Mouse (Mus musculus) heart, embryonic 11.5 days (tissue): ENCODE results near the gene H2afv. TPM values are rescaled to one million over a fixed set of nuclear protein-coding genes. Genes with fewer than 3 reads are reported as not detected.
A peak's percentile ranks its signal among the peaks of the same experiment; 100 is the strongest.
"Not testable (repeated sequence)": the region's sequence is repeated elsewhere in the genome, so short reads cannot be mapped to it uniquely, and the experiment has no call there.

Experiments used
- ATAC-seq: fragments of 200-750 bp; cut with Nextera tagmentation; replicated peaks from 2 replicates; pipeline ENCODE4 v1.8.0; 2017; ENCODE audit warnings: moderate library complexity; ENCODE audit not compliant: insufficient number of reproducible peaks, low FRiP score, low TSS enrichment
- H3K27ac ChIP-seq: fragments of 300-500 bp; sonication (generic); 2 replicates; pipeline ENCODE4 v1.5.1; 2014; ENCODE audit warnings: mild to moderate bottlenecking, low read depth, low read length
- H3K27me3 ChIP-seq: fragments of 300-500 bp; sonication (generic); 2 replicates; pipeline ENCODE4 v1.6.1; 2014; ENCODE audit warnings: mild to moderate bottlenecking, low read length, mixed read lengths; ENCODE audit not compliant: control insufficient read depth, insufficient read depth
- H3K36me3 ChIP-seq: fragments of 300-500 bp; sonication (generic); 2 replicates; pipeline ENCODE4 v1.6.1; 2014; ENCODE audit warnings: mild to moderate bottlenecking, low read length, moderate library complexity, mixed read lengths; ENCODE audit not compliant: control insufficient read depth, insufficient read depth
- H3K4me1 ChIP-seq: fragments of 300-500 bp; sonication (generic); 2 replicates; pipeline ENCODE4 v1.6.1; 2014; ENCODE audit warnings: low read length; ENCODE audit not compliant: control insufficient read depth, insufficient read depth
- H3K4me2 ChIP-seq: fragments of 300-500 bp; sonication (generic); 2 replicates; pipeline ENCODE4 v1.6.1; 2014; ENCODE audit warnings: mild to moderate bottlenecking, moderate library complexity
- H3K4me3 ChIP-seq: fragments of 300-500 bp; sonication (generic); 2 replicates; pipeline ENCODE4 v1.5.1; 2014; ENCODE audit warnings: low read depth, low read length
- H3K9ac ChIP-seq: fragments of 300-500 bp; sonication (generic); 2 replicates; pipeline ENCODE4 v1.6.1; 2014; ENCODE audit warnings: mild to moderate bottlenecking, low read depth, low read length, moderate library complexity
- H3K9me3 ChIP-seq: fragments of 300-500 bp; sonication (generic); replicated peaks from 2 replicates; pipeline ENCODE4 v1.6.1; 2016; ENCODE audit warnings: low read length; ENCODE audit not compliant: control insufficient read depth
- WGBS: fragments of 180-500 bp; shearing (Covaris S2); extraction: QIAGEN DNeasy Blood & Tissue Kit; methylation state at CpG from one replicate; pipeline ENCODE4 v1.1.7; 2014; ENCODE audit not compliant: insufficient replicate concordance; 5-methylcytosine and 5-hydroxymethylcytosine counted together
- polyA plus RNA-seq: library from polyadenylated mRNA; unstranded; fragments of >200 nt; fragmentation: Nextera tagmentation; extraction: Ambion mirVana; gene quantifications from 2 replicates; pipeline ENCODE4 v1.2.1, GENCODE M21; 2014

The H2afv gene
- polyA plus RNA-seq, 1 experiment from 2014 or later, result 353 TPM

GRCm38 (mm10) chr11:6415551-6416404 lies 28.5 kb downstream of the H2afv start:
- Histone ChIP-seq H3K27me3 (no peaks in the 10 kb centered on the region), H3K4me2 (peak overlapping the region; percentile 98), H3K9ac (peak overlapping the region; percentile 99), H3K27ac (peak overlapping the region; percentile 98), H3K4me1 (peaks cover 20% of the 10 kb centered on the region), H3K9me3 (no peaks in the 10 kb centered on the region), H3K4me3 (peak overlapping the region; percentile 92), H3K36me3 (peaks cover 19% of the 10 kb centered on the region)
- peak; percentile 93 for ATAC-seq
- under 1% methylated on average over 86 of the region's 102 CpGs for WGBS

GRCm38 (mm10) chr11:6414751-6415550 lies 29.3 kb downstream of the H2afv start, which contains the start of gene Ppia:
Gene Ppia, plus strand, starts transcription at chr11:6415443.
- 11% methylated on average over 21 of the region's 21 CpGs for WGBS
- peak within 1 kb of the TSS; percentile 99 for H3K9ac ChIP-seq
- ATAC-seq, result peak; percentile 53
- H3K27me3 ChIP-seq, result no peaks in the 10 kb centered on the region
- peak within 1 kb of the TSS; percentile 98 for H3K4me2 ChIP-seq
- H3K4me1 ChIP-seq, result peaks cover 20% of the 10 kb centered on the region
- peak within 1 kb of the TSS; percentile 92 for H3K4me3 ChIP-seq
- H3K27ac ChIP-seq, result peak within 1 kb of the TSS; percentile 98
- H3K36me3 ChIP-seq, result peaks cover 14% of the 10 kb centered on the region
- no peaks in the 10 kb centered on the region for H3K9me3 ChIP-seq

- Histone ChIP-seq H3K4me2 (no peak overlapping the region), H3K4me1 (peaks cover 15% of the 10 kb centered on the region), H3K27ac (no peak overlapping the region), H3K9ac (no peak overlapping the region), H3K27me3 (no peaks in the 10 kb centered on the region), H3K36me3 (peaks cover 7% of the 10 kb centered on the region; the same call in 1 of the 2 replicates), H3K9me3 (no peaks in the 10 kb centered on the region), H3K4me3 (no peak overlapping the region)
- ATAC-seq, result no peak
- WGBS, result 93% methylated on average over 11 of the region's 12 CpGs
Observed at GRCm38 (mm10) chr11:6413264-6413663, 31.0 kb downstream of the H2afv start.

- ATAC-seq, result no peak
- no peak overlapping the region for H3K9ac ChIP-seq
- H3K27ac ChIP-seq, result no peak overlapping the region
- no peaks in the 10 kb centered on the region for H3K36me3 ChIP-seq
- no peaks in the 10 kb centered on the region for H3K27me3 ChIP-seq
- H3K4me1 ChIP-seq, result peaks cover 8% of the 10 kb centered on the region
- 5% methylated on average over 5 of the region's 5 CpGs for WGBS
- H3K4me2 ChIP-seq, result no peak overlapping the region
- no peaks in the 10 kb centered on the region for H3K9me3 ChIP-seq
- H3K4me3 ChIP-seq, result no peak overlapping the region
Observed at GRCm38 (mm10) chr11:6411684-6412083, 32.6 kb downstream of the H2afv start.

- H3K27me3 ChIP-seq, ATAC-seq, H3K27ac ChIP-seq, H3K9ac ChIP-seq, H3K4me3 ChIP-seq, H3K9me3 ChIP-seq, H3K36me3 ChIP-seq, H3K4me2 ChIP-seq: not testable (repeated sequence)
- 77% methylated on average over 5 of the region's 5 CpGs for WGBS
- H3K4me1 ChIP-seq, result peaks cover 17% of the 10 kb centered on the region
Observed at GRCm38 (mm10) chr11:6410755-6411154, 33.5 kb downstream of the H2afv start.

- peaks cover 22% of the 10 kb centered on the region for H3K4me1 ChIP-seq
- no peaks in the 10 kb centered on the region for H3K9me3 ChIP-seq
- no peak overlapping the region for H3K9ac ChIP-seq
- H3K4me2 ChIP-seq, result no peak overlapping the region
- no peak overlapping the region for H3K4me3 ChIP-seq
- H3K36me3 ChIP-seq, result peaks cover 5% of the 10 kb centered on the region
- no peaks in the 10 kb centered on the region for H3K27me3 ChIP-seq
- 63% methylated on average over 5 of the region's 5 CpGs for WGBS
- ATAC-seq, result no peak
- no peak overlapping the region for H3K27ac ChIP-seq
Observed at GRCm38 (mm10) chr11:6410050-6410602, 34.1 kb downstream of the H2afv start.

GRCm38 (mm10) chr11:6407162-6407621 lies 37.1 kb downstream of the H2afv start:
- WGBS, result 79% methylated on average over 3 of the region's 3 CpGs
- H3K27ac ChIP-seq, result no peak overlapping the region
- no peak for ATAC-seq
- H3K9ac ChIP-seq, result no peak overlapping the region
- peaks cover 21% of the 10 kb centered on the region for H3K4me1 ChIP-seq
- H3K36me3 ChIP-seq, result peaks cover 34% of the 10 kb centered on the region
- no peaks in the 10 kb centered on the region for H3K9me3 ChIP-seq
- H3K4me3 ChIP-seq, result no peak overlapping the region
- H3K4me2 ChIP-seq, result no peak overlapping the region
- H3K27me3 ChIP-seq, result no peaks in the 10 kb centered on the region
